Mouse (Mus musculus): Measurements from ENCODE around the gene Nin. TPM values are rescaled to one million over a fixed set of nuclear protein-coding genes. Genes with fewer than 3 reads are reported as not detected.
A peak's percentile ranks its signal among the peaks of the same experiment; 100 is the strongest.

Gene Nin
- polyA plus RNA-seq, 1 experiment, result 5.2 TPM

GRCm38 (mm10) chr12:70078471-70079025 is 35.0 kb downstream of the Nin start:
- H3K4me3 ChIP-seq (ENCODE audit: insufficient read depth, low read depth, low read length), result no peak overlapping the region
- H3K4me1 ChIP-seq (ENCODE audit: control insufficient read depth, insufficient read depth, insufficient read length, low read length), result no peaks in the 10 kb centered on the region
- no peak overlapping the region for H3K27ac ChIP-seq (replicated peaks; ENCODE audit: low read depth, low read length)

- H3K4me3 ChIP-seq (ENCODE audit: insufficient read depth, low read depth, low read length), result no peak overlapping the region
- H3K4me1 ChIP-seq (ENCODE audit: control insufficient read depth, insufficient read depth, insufficient read length, low read length), result no peaks in the 10 kb centered on the region
- no peak overlapping the region for H3K27ac ChIP-seq (replicated peaks; ENCODE audit: low read depth, low read length)
Observed at GRCm38 (mm10) chr12:70076493-70076892, 37.0 kb downstream of the Nin start.

- Histone ChIP-seq H3K27ac (replicated peaks; ENCODE audit: low read depth, low read length) (no peak overlapping the region), H3K4me3 (ENCODE audit: insufficient read depth, low read depth, low read length) (no peak overlapping the region), H3K4me1 (ENCODE audit: control insufficient read depth, insufficient read depth, insufficient read length, low read length) (no peaks in the 10 kb centered on the region)
Observed at GRCm38 (mm10) chr12:70075001-70075400, 38.5 kb downstream of the Nin start.

GRCm38 (mm10) chr12:70070888-70071287 is 42.6 kb downstream of the Nin start:
- no peak overlapping the region for H3K27ac ChIP-seq (replicated peaks; ENCODE audit: low read depth, low read length)
- no peak overlapping the region for H3K4me3 ChIP-seq (ENCODE audit: insufficient read depth, low read depth, low read length)

GRCm38 (mm10) chr12:70070306-70070705 is 43.2 kb downstream of the Nin start:
- no peaks in the 10 kb centered on the region for H3K4me1 ChIP-seq (ENCODE audit: control insufficient read depth, insufficient read depth, insufficient read length, low read length)

More at GRCm38 (mm10) chr12:70070888-70071287, 42.6 kb downstream of the Nin start:
- no peaks in the 10 kb centered on the region for H3K4me1 ChIP-seq (ENCODE audit: control insufficient read depth, insufficient read depth, insufficient read length, low read length)

GRCm38 (mm10) chr12:70068647-70069257 is 44.8 kb downstream of the Nin start:
- Histone ChIP-seq H3K4me3 (ENCODE audit: insufficient read depth, low read depth, low read length) (no peak overlapping the region), H3K4me1 (ENCODE audit: control insufficient read depth, insufficient read depth, insufficient read length, low read length) (no peaks in the 10 kb centered on the region), H3K27ac (replicated peaks; ENCODE audit: low read depth, low read length) (no peak overlapping the region)

More at GRCm38 (mm10) chr12:70070306-70070705, 43.2 kb downstream of the Nin start:
- no peak overlapping the region for H3K4me3 ChIP-seq (ENCODE audit: insufficient read depth, low read depth, low read length)
- no peak overlapping the region for H3K27ac ChIP-seq (replicated peaks; ENCODE audit: low read depth, low read length)

- H3K4me3 ChIP-seq (ENCODE audit: insufficient read depth, low read depth, low read length), result no peak overlapping the region
- no peaks in the 10 kb centered on the region for H3K4me1 ChIP-seq (ENCODE audit: control insufficient read depth, insufficient read depth, insufficient read length, low read length)
- no peak overlapping the region for H3K27ac ChIP-seq (replicated peaks; ENCODE audit: low read depth, low read length)
Observed at GRCm38 (mm10) chr12:70067849-70068248, 45.7 kb downstream of the Nin start.

GRCm38 (mm10) chr12:70062114-70062513 is 51.4 kb downstream of the Nin start:
- H3K4me3 ChIP-seq (ENCODE audit: insufficient read depth, low read depth, low read length), result no peak overlapping the region
- H3K27ac ChIP-seq (replicated peaks; ENCODE audit: low read depth, low read length), result no peak overlapping the region
- H3K4me1 ChIP-seq (ENCODE audit: control insufficient read depth, insufficient read depth, insufficient read length, low read length), result no peaks in the 10 kb centered on the region

- H3K4me1 ChIP-seq (ENCODE audit: control insufficient read depth, insufficient read depth, insufficient read length, low read length), result no peaks in the 10 kb centered on the region
- no peak overlapping the region for H3K4me3 ChIP-seq (ENCODE audit: insufficient read depth, low read depth, low read length)
- H3K27ac ChIP-seq (replicated peaks; ENCODE audit: low read depth, low read length), result peak overlapping the region; percentile 32; the same call in 1 of the 2 replicates
Observed at GRCm38 (mm10) chr12:70058956-70059851, 54.3 kb downstream of the Nin start.

GRCm38 (mm10) chr12:70050699-70051098 is 62.8 kb downstream of the Nin start:
- peaks cover 6% of the 10 kb centered on the region for H3K4me1 ChIP-seq (ENCODE audit: control insufficient read depth, insufficient read depth, insufficient read length, low read length)
- peak overlapping the region; percentile 24; the same call in 1 of the 2 replicates for H3K4me3 ChIP-seq (ENCODE audit: insufficient read depth, low read depth, low read length)
- H3K27ac ChIP-seq (replicated peaks; ENCODE audit: low read depth, low read length), result peak overlapping the region; percentile 69

GRCm38 (mm10) chr12:70048741-70049140 is 64.8 kb downstream of the Nin start:
- no peak overlapping the region for H3K4me3 ChIP-seq (ENCODE audit: insufficient read depth, low read depth, low read length)
- peaks cover 6% of the 10 kb centered on the region for H3K4me1 ChIP-seq (ENCODE audit: control insufficient read depth, insufficient read depth, insufficient read length, low read length)
- H3K27ac ChIP-seq (replicated peaks; ENCODE audit: low read depth, low read length), result peak overlapping the region; percentile 86

GRCm38 (mm10) chr12:70047281-70047680 is 66.2 kb downstream of the Nin start:
- Histone ChIP-seq H3K4me3 (ENCODE audit: insufficient read depth, low read depth, low read length) (no peak overlapping the region), H3K4me1 (ENCODE audit: control insufficient read depth, insufficient read depth, insufficient read length, low read length) (peaks cover 6% of the 10 kb centered on the region; the same call in 1 of the 2 replicates), H3K27ac (replicated peaks; ENCODE audit: low read depth, low read length) (peak overlapping the region; percentile 41; the same call in 1 of the 2 replicates)

GRCm38 (mm10) chr12:70044353-70044752 is 69.2 kb downstream of the Nin start:
- H3K4me3 ChIP-seq (ENCODE audit: insufficient read depth, low read depth, low read length), result no peak overlapping the region
- peaks cover 3% of the 10 kb centered on the region; the same call in 1 of the 2 replicates for H3K4me1 ChIP-seq (ENCODE audit: control insufficient read depth, insufficient read depth, insufficient read length, low read length)
- no peak overlapping the region; the same call in 1 of the 2 replicates for H3K27ac ChIP-seq (replicated peaks; ENCODE audit: low read depth, low read length)

- Histone ChIP-seq H3K4me3 (ENCODE audit: insufficient read depth, low read depth, low read length) (no peak overlapping the region), H3K4me1 (ENCODE audit: control insufficient read depth, insufficient read depth, insufficient read length, low read length) (peaks cover 3% of the 10 kb centered on the region; the same call in 1 of the 2 replicates), H3K27ac (replicated peaks; ENCODE audit: low read depth, low read length) (no peak overlapping the region)
Observed at GRCm38 (mm10) chr12:70043421-70043820, 70.1 kb downstream of the Nin start.

- no peak overlapping the region for H3K27ac ChIP-seq (replicated peaks; ENCODE audit: low read depth, low read length)
- no peaks in the 10 kb centered on the region for H3K4me1 ChIP-seq (ENCODE audit: control insufficient read depth, insufficient read depth, insufficient read length, low read length)
- no peak overlapping the region for H3K4me3 ChIP-seq (ENCODE audit: insufficient read depth, low read depth, low read length)
Observed at GRCm38 (mm10) chr12:70040981-70041380, 72.5 kb downstream of the Nin start.
